Mouse (Mus musculus) adrenal gland, adult 2 months (tissue): Measurements from ENCODE around the gene Spi1. TPM values are rescaled to one million over a fixed set of nuclear protein-coding genes. Genes with fewer than 3 reads are reported as not detected.

Experiments used
- DNase-seq: peaks from one replicate; pipeline ENCODE4 v3.0.0; 2021
- polyA plus RNA-seq: library from polyadenylated mRNA; depleted of rRNA; stranded (reverse); fragments of >200 nt; gene quantifications from 2 replicates; pipeline ENCODE4 v1.2.3, GENCODE M21; 2012
- total RNA-seq, 2 experiments: library from RNA; stranded (reverse); gene quantifications; 2 replicates each; pipeline ENCODE4 v1.2.3; 2021

The Spi1 gene
- total and polyA plus RNA-seq, 3 experiments = 5.0 to 17.6 (median 7.1) TPM

DNA sequence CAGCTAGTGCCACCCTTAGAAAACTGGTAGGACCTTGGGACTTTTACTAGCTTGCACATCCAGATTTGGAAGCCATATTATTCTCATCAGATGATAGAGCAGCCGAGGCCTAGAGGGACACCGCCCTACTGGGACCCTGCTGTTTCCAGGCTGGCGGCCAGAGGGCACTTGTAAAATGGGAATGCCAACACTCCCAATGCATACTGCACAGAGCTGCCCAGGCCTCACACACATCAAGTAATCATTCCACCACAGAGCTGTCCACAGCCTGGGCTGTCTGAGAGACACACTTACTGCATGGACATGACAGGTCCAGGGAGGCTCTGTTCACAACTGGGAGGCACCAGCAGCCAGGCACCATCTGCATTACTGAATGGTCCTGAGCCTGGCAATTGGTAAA, 15.7 kb upstream of the Spi1 start:
- DNase-seq = no peak

DNA sequence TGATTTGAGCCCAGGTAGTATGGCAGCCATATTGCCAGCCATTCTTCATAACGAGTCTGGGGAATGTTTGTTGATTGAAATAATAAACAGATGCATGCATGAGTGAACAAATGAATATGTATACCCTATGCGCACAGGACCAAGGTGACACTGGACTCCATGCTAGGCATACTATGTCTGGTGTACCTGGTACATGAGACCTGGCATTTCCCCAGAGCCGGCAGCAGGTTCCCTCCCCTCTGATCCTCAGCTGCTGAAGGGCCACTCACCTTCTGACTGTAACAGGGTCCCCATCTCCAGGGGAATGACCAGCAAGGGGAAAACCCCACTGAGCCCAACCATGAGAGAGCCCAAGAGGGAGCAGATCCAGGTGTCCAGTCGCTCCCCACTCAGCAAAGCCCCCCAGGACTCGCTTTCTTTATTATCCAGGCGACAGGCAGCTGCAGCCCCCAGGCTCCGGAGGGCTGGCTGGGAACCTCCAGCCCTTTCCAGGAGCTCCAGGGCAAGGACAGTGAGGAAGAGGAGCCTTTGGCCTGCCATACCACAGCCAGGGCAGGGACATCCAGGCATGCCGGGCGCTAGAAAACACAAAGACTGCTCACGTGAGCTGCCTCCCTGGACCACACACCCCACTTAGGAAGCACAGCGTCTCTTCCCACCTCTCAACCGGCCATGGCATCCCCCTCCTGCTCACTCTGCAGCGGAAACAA, 13.9 kb upstream of the Spi1 start:
- DNase-seq = no peak

DNA sequence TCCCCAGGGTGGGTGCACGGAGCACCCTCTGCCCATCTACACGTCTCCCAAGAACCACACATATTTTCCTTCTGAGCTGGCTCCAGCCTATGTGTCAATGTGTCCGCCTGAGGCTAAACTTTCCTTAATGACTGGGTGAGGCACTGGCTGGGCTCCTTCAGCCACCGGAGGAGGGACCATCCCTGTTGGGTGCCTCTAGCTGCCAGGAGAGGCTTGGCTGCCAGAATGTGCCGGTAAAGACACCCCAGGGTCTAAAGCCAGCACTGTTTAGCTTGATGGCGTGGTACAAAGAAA, 13.4 kb upstream of the Spi1 start:
- DNase-seq = no peak

GRCm38 (mm10) chr2:91069306-91070000, 12.7 kb upstream of the Spi1 start:
- DNase-seq = no peak

DNA sequence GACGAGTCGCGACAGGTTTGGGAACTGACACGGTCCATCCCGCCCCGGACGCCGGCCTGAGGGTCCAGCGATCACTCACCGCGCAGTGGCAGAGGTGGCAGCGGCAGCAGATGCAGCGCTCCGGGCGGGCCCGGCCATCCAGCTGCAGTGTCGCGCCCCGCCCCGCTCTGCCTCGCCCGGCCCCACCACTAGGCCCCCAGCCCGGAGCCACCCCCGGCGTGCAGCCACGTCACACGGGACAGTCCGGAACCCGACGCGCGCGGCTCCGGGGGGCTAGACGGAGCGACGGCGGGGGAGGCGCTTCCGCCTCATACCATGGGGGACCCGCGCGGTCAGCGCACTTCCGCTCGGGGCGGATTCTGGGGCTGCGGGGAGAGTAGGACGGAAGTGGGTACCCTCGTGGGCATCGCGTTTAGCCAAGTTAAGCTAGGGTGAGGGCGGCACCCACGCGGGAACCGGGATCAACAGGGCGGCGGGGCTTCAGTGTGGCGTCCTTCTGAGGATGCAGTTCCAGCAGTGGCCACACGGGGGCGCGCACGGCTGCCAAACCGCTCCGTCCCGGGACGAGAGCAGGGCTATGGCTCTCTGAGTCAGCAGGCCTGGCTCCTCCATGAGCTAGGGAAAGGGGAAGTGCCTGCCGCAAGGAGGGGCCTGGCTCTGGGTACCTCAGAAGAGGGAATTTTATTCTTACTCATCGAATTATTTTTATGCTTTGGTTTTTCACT, 12.0 kb upstream of the Spi1 start, which contains the start of gene Slc39a13:
TSS of gene Slc39a13 (minus strand) at position 342 of the 725 bp plus-strand sequence.
- DNase-seq = peak; percentile 98

DNA sequence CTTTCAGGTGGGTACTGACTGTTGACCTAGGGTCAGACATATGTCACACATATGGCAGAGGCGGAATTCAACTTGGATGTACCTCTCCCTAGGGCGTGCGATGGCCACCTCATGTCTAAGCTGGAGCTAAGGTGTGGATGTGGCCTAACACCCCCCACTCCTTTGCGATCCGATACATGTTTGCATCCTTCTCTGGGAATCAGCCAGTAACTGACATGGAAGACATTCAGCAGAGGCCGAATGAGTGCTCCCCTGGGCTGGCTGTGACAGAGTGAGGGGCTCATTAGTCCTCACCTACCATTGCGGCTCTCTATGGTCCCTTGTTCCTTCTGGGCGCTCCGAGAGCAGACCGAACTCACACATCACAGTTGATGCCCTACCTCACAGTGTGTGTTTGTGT, 11.1 kb upstream of the Spi1 start:
- DNase-seq = no peak

DNA sequence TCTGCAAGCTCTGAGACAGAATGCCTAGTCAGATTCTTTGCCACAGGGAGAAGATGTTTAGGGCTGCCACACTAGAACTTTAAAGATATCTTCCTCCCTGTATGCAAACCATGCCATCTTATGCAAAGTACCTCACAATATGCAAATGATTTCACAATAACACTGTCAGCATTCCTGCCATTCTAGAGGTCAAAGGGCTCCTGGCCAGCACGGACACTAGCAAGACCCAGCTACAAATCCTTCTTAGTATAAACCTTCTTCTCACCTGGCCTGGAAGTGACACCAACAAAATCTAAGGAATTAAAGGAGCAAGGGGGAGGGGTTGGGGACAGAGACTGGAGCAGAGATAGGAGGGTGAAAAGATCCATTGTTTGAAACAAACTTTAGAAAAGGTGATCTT, 10.1 kb upstream of the Spi1 start:
- DNase-seq = no peak

DNA sequence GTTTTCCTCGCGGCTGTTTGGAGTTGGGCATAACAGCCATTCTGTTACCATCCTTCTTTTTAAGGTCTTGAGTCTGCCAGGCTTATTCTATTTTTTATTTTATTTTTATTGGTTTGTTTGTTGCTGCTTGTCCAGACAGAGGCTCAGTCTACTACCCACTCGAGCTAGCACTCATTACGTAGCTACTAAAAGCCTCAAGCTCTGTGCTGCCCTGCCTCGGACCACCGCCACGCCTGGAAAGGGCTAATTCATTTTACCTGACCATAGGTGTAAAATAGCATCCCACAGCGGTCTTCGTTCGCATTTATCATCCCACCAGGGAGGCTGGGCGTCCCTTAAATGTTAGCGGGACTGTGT, 4.3 kb upstream of the Spi1 start:
- no peak for DNase-seq

GRCm38 (mm10) chr2:91078314-91079025, 3.7 kb upstream of the Spi1 start:
- no peak for DNase-seq

GRCm38 (mm10) chr2:91079026-91079384, 3.2 kb upstream of the Spi1 start:
- no peak for DNase-seq

- DNase-seq = no peak
These were observed 1.2 kb upstream of the Spi1 start for GRCm38 (mm10) chr2:91080784-91081513.

GRCm38 (mm10) chr2:91082844-91083243, 654 bp downstream of the Spi1 start:
- peak; percentile 68 for DNase-seq

- DNase-seq = no peak
These were observed 1.3 kb downstream of the Spi1 start for GRCm38 (mm10) chr2:91083366-91083940.

GRCm38 (mm10) chr2:91084179-91084820, 2.1 kb downstream of the Spi1 start:
- no peak for DNase-seq

- DNase-seq = no peak
These were observed 3.6 kb downstream of the Spi1 start for GRCm38 (mm10) chr2:91085494-91086391.

DNA sequence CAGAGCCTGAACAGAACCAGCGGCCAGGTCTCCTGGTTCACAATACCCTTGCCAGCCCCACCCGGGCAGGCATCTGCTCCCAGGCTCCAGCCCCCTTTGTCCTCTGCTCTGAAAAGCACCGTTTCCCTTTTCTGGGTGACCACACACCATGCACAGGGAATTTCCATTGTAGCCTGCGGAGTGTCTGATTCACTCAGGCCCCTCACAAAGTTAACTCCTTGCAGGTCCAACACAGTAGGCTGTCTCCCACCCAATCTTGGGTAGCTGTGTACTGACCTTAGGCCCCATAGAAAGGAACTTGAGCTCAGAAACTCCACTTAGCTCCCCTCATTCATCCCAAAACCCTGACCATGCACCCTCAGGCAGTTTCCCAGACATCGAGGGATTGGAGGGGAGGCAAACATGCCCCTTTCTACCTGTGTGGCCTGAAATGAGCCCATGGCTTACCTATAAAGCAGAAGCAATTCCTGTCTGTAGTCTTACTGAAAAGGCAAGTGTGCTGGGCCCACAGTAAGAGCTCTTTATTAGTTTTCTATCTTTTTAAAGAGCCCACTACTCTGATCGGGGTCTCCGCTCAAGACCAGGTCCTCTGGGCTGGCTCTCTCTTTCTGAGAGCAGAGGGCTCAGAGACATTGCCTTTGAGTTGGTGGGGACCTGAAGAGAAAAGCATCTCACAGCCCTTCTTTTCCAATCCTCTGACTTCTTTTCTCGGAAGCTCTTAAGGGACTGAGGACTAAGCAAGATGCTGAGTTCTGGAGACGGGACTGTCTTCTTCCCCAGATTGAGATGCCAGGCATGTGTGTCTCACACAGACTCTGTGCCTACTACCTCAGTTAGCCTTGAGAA, 4.4 kb downstream of the Spi1 start:
- DNase-seq = no peak

GRCm38 (mm10) chr2:91087453-91087852, 5.3 kb downstream of the Spi1 start:
- no peak for DNase-seq

DNA sequence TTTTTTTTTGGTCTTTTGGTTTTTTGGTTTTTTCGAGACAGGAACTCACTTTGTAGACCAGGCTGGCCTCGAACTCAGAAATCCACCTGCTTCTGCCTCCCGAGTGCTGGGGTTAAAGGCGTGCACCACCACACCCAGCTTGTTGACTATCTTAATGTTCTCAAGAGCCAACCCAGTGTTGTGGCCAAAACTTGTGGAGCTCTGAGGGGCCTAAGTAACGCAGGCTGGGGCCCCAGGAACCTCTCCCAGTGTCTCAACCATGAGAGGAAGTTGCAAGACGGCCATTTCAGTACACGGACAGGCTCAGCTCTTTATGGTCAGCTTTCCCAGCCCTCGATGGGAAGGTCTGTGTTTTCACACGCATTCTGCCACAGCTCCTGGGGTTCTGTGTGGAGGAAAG, 6.8 kb downstream of the Spi1 start:
- no peak for DNase-seq

DNA sequence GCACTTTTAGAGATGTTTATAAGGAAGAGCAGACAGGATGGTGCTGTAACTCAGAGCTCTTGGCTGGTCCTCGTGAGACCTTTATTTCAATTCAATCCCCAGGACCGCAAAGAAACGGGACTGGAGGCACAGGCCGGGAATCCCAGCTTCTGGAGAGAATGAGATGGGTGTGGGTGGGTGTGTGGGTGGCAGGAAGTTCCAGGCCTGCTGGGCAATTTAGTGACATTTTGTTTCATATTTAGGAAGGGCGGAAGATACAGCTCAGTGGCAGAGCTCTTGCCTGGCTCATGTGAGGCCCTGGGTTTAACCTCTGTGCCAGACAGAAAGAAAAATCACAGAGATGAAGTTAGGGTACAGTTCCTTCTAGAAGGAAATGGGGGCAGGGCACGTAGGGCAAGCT, 8.0 kb downstream of the Spi1 start:
- no peak for DNase-seq
